Mouse (Mus musculus): ENCODE data around the gene Plekhg1. TPM values are rescaled to one million over a fixed set of nuclear protein-coding genes. Genes with fewer than 3 reads are reported as not detected.

Plekhg1 gene
- polyA plus RNA-seq, 1 experiment from 2014 or later, result 21.8 TPM

DNA sequence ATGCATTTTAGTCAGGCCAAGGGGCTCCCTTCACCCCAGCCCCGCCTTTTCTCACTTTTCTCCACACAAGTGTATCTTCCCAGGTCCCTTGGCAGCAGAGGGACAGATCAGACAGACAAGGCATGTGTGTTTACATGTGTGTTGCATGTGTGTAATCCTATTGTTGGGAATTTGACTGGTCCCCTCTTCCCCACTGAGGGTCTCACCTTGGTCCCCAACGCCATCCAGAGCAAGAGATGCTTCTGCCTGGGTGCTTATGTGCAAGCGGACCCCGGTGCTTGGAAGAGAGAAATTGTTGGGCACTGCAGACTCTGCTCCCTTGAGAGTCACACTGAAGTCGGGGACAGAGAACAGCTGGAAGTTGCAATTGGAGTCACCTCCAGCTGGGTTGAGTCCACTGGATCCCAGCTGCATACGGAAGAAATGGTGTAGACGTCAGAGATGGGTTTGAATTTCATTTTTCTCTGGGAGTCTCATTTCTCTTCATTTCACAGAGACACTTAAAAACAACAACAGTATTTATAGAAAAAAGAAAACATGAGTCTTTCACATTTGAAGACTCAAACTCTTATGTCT, 257.8 kb downstream of the Plekhg1 start:
- H3K4me2 ChIP-seq, result no peak overlapping the region
- H3K9ac ChIP-seq, result no peak overlapping the region
- 81% methylated on average over 7 of the region's 7 CpGs for WGBS
- no peaks in the 10 kb centered on the region for H3K27me3 ChIP-seq
- H3K4me1 ChIP-seq, result no peaks in the 10 kb centered on the region
- H3K27ac ChIP-seq, result no peak overlapping the region
- no peak for ATAC-seq (ENCODE audit: insufficient number of reproducible peaks, insufficient read depth, low FRiP score, low TSS enrichment, low read depth)
- no peaks in the 10 kb centered on the region for H3K9me3 ChIP-seq
- H3K36me3 ChIP-seq, result peaks cover 9% of the 10 kb centered on the region; the same call in 1 of the 2 replicates
- no peak overlapping the region for H3K4me3 ChIP-seq

DNA sequence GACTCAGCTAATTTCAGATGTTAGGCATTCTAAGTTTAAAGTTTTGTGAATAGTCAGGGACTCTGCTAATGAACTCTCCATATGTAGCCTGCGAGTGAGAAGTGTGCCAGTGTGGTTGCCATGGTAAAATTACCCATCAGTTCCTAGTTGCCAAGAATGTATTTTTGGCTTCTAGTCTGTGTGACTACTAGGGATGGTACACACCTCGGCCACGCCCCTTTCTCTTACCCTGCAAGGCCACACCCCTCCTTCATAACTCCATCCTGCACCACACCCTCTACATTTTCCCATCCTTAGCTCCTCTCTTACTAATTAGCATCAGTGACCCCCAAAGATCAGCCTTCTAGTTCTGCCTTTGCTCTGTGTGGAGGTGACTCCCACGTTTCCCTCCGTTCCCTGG, 262.5 kb downstream of the Plekhg1 start:
- Histone ChIP-seq H3K9ac (no peak overlapping the region), H3K27ac (no peak overlapping the region), H3K36me3 (0 out of 2 replicates have a peak, but pooled peaks cover 4% of the 10 kb centered on the region), H3K4me3 (no peak overlapping the region), H3K27me3 (no peaks in the 10 kb centered on the region), H3K9me3 (no peaks in the 10 kb centered on the region), H3K4me2 (no peak overlapping the region), H3K4me1 (peaks cover 13% of the 10 kb centered on the region)
- 84% methylated on average over 5 of the region's 5 CpGs for WGBS
- ATAC-seq (ENCODE audit: insufficient number of reproducible peaks, insufficient read depth, low FRiP score, low TSS enrichment, low read depth), result 0 out of 2 replicates have a peak, but pooled peaks have one; percentile 40

GRCm38 (mm10) chr10:4005191-4005590, 265.0 kb downstream of the Plekhg1 start:
- no peak for ATAC-seq (ENCODE audit: insufficient number of reproducible peaks, insufficient read depth, low FRiP score, low TSS enrichment, low read depth)
- Histone ChIP-seq H3K9me3 (no peaks in the 10 kb centered on the region), H3K36me3 (no peaks in the 10 kb centered on the region), H3K27me3 (no peaks in the 10 kb centered on the region), H3K27ac (0 out of 2 replicates have a peak overlapping the region, but pooled peaks have one; percentile 51), H3K4me3 (no peak overlapping the region), H3K9ac (no peak overlapping the region), H3K4me1 (peaks cover 13% of the 10 kb centered on the region), H3K4me2 (no peak overlapping the region)
- WGBS, result 66% methylated on average over 7 of the region's 7 CpGs

- H3K9ac ChIP-seq, result no peak overlapping the region
- H3K4me1 ChIP-seq, result peaks cover 13% of the 10 kb centered on the region
- no peak for ATAC-seq (ENCODE audit: insufficient number of reproducible peaks, insufficient read depth, low FRiP score, low TSS enrichment, low read depth)
- H3K9me3 ChIP-seq, result no peaks in the 10 kb centered on the region
- H3K27me3 ChIP-seq, result no peaks in the 10 kb centered on the region
- H3K27ac ChIP-seq, result peak overlapping the region; percentile 78; the same call in 1 of the 2 replicates
- no peaks in the 10 kb centered on the region for H3K36me3 ChIP-seq
- WGBS, result 32% methylated on average over 7 of the region's 7 CpGs
- no peak overlapping the region for H3K4me2 ChIP-seq
- H3K4me3 ChIP-seq, result no peak overlapping the region
Measured at GRCm38 (mm10) chr10:4006296-4007015, 266.3 kb downstream of the Plekhg1 start.

Other genes with a start within 250 kb of the Plekhg1 start
- 0.46 and 0.87 TPM in 2 replicates for gene Iyd, start 200.1 kb upstream of the Plekhg1 start, polyA plus RNA-seq (2015; fragmentation: Nextera tagmentation; extraction: Ambion mirVana)
- 10.4 and 11.0 TPM in 2 replicates for gene Mthfd1l, start 232.8 kb downstream of the Plekhg1 start, polyA plus RNA-seq (2015; fragmentation: Nextera tagmentation; extraction: Ambion mirVana)

Measured in embryonic facial prominence, embryonic 13.5 days (tissue).